Mouse (Mus musculus): ENCODE measurements at regions not wholly inside any gene's neighbourhood (a gene's known extent, or its start where the extent isn't known, plus 50 kb on each side); places are given as distances from the start of the nearest gene placed in this dataset.
A peak's percentile ranks its signal among the peaks of the same experiment; 100 is the strongest.

DNA sequence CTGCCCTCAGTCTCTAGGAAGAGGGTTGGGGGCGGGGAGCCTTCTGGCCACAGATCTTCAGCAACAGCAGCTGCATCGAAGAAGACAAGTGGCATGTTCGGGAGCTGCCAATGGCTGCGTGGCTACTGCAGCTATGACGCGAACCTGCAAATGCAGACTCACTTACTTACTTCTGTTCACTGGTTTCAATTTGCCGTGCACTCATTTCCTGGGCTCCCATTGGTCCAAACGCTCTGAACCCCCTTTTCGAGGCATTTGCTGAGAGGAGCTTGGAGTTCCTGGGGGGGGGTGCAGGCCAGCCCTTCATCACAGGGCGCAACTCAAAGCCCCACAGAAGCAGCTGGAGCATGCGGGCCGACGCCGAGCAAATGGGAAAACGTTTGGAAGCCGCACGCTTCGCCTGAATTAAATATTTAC is 362.4 kb downstream of the H2al1j start:
- Histone ChIP-seq H3K4me2 (ENCODE audit: low read depth) (no peak overlapping the region), H3K4me1 (replicated peaks; ENCODE audit: control insufficient read depth in 2 of 2, insufficient read depth in 2 of 2, low read length in 1 of 2) (peaks cover 0 to 6% of the 10 kb centered on the region in 2 experiments; a peak in 2 of 4 replicates), H3K27ac (no peak overlapping the region), H3K9ac (replicated peaks) (no peak overlapping the region), H3K36me3 (replicated peaks; ENCODE audit: control insufficient read depth, insufficient read depth, low read depth) (no peaks in the 10 kb centered on the region), H3K9me3 (ENCODE audit: control insufficient read depth, low read length) (no peaks in the 10 kb centered on the region), H3K4me3 (ENCODE audit: insufficient read depth in 1 of 2, low read depth in 2 of 2, low read length in 2 of 2) (no peak overlapping the region), H3K27me3 (ENCODE audit: control insufficient read depth, insufficient read depth, low read length) (no peaks in the 10 kb centered on the region)
- no peak for ATAC-seq (ENCODE audit: insufficient read depth)
- 55% methylated on average over 18 of the region's 18 CpGs for WGBS (ENCODE audit: insufficient replicate concordance)
- no peak for DNase-seq (ENCODE audit: low read depth in 3 of 3, low spot score in 3 of 3)
- TF ChIP-seq CTCF (IDR thresholded peaks at IDR 0.05; ENCODE audit: low read depth) (no peak), EP300 (IDR thresholded peaks at IDR 0.05; ENCODE audit: low read depth) (no peak)

DNA sequence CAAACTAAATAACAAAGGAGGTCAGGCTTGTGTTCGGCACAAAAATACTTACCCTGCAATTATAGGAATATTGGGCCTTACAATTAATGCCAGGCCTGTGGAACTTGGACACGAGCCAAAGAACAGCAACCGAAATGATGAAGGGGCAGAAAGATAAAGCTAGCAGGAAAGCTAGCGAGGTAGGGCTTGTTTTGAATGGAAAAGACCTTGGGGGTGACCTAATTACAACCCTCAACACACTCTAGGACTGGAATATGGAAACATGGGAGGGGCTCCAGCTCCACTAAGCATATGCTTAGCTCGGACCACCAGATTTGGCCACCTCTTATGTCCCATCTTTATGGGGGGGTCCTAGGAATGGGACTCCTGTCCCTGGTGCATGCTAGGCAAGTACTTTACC is 362.8 kb downstream of the H2al1j start:
- Histone ChIP-seq H3K9ac (replicated peaks) (no peak overlapping the region), H3K27me3 (ENCODE audit: control insufficient read depth, insufficient read depth, low read length) (no peaks in the 10 kb centered on the region), H3K4me1 (replicated peaks; ENCODE audit: control insufficient read depth in 2 of 2, insufficient read depth in 2 of 2, low read length in 1 of 2) (peaks cover 0 to 8% of the 10 kb centered on the region in 2 experiments; a peak in 2 of 4 replicates), H3K9me3 (ENCODE audit: control insufficient read depth, low read length) (no peaks in the 10 kb centered on the region), H3K36me3 (replicated peaks; ENCODE audit: control insufficient read depth, insufficient read depth, low read depth) (no peaks in the 10 kb centered on the region), H3K4me2 (ENCODE audit: low read depth) (no peak overlapping the region), H3K27ac (no peak overlapping the region), H3K4me3 (ENCODE audit: insufficient read depth in 1 of 2, low read depth in 2 of 2, low read length in 2 of 2) (no peak overlapping the region)
- 40% methylated on average over 5 of the region's 5 CpGs for WGBS (ENCODE audit: insufficient replicate concordance)
- no peak for TF ChIP-seq CTCF (IDR thresholded peaks at IDR 0.05; ENCODE audit: low read depth)
- TF ChIP-seq EP300 (IDR thresholded peaks at IDR 0.05; ENCODE audit: low read depth), result no peak
- ATAC-seq (ENCODE audit: insufficient read depth), result no peak
- DNase-seq (ENCODE audit: low read depth in 3 of 3, low spot score in 3 of 3), result no peak

DNA sequence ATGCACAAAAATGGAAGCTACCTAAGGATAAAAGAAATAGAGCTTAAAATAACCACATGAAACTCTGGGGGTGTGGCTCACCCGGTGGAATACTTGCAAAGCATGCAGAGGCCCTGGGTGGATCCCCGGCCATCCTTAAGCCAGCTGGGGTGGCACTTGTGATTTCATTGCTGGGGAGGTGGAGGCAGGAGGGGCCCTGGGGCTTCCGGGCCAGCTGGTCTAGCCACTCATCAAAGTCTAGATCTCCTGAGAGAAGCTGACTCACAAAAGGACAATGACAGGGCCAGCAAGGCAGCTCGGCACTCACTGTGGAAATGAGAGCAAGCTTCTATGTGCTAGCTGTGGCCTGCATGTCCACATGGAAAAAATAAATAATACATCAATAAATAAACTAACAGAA is 363.4 kb downstream of the H2al1j start:
- no peak overlapping the region for H3K4me2 ChIP-seq (ENCODE audit: low read depth)
- WGBS (ENCODE audit: insufficient replicate concordance), result 35% methylated on average over 4 of the region's 4 CpGs
- no peaks in the 10 kb centered on the region for H3K9me3 ChIP-seq (ENCODE audit: control insufficient read depth, low read length)
- no peak overlapping the region for H3K4me3 ChIP-seq (ENCODE audit: insufficient read depth in 1 of 2, low read depth in 2 of 2, low read length in 2 of 2)
- no peak overlapping the region for H3K27ac ChIP-seq
- H3K36me3 ChIP-seq (replicated peaks; ENCODE audit: control insufficient read depth, insufficient read depth, low read depth), result no peaks in the 10 kb centered on the region
- no peak for ATAC-seq (ENCODE audit: insufficient read depth)
- DNase-seq (ENCODE audit: low read depth in 3 of 3, low spot score in 3 of 3), result no peak
- TF ChIP-seq CTCF (IDR thresholded peaks at IDR 0.05; ENCODE audit: low read depth) (no peak), EP300 (IDR thresholded peaks at IDR 0.05; ENCODE audit: low read depth) (no peak)
- peaks cover 0 to 13% of the 10 kb centered on the region in 2 experiments; a peak in 2 of 4 replicates for H3K4me1 ChIP-seq (replicated peaks; ENCODE audit: control insufficient read depth in 2 of 2, insufficient read depth in 2 of 2, low read length in 1 of 2)
- H3K27me3 ChIP-seq (ENCODE audit: control insufficient read depth, insufficient read depth, low read length), result no peaks in the 10 kb centered on the region
- no peak overlapping the region for H3K9ac ChIP-seq (replicated peaks)

GRCm38 (mm10) chrX:11696565-11696964 is 368.9 kb downstream of the H2al1j start:
- WGBS (ENCODE audit: insufficient replicate concordance), result 24% methylated on average over 4 of the region's 4 CpGs
- no peak overlapping the region for H3K27ac ChIP-seq
- no peak overlapping the region for H3K4me2 ChIP-seq (ENCODE audit: low read depth)
- H3K9ac ChIP-seq (replicated peaks), result no peak overlapping the region
- H3K4me1 ChIP-seq (replicated peaks; ENCODE audit: control insufficient read depth in 2 of 2, insufficient read depth in 2 of 2, low read length in 1 of 2), result peaks cover 0 to 24% of the 10 kb centered on the region in 2 experiments; a peak in 2 of 4 replicates
- H3K36me3 ChIP-seq (replicated peaks; ENCODE audit: control insufficient read depth, insufficient read depth, low read depth), result no peaks in the 10 kb centered on the region
- no peaks in the 10 kb centered on the region for H3K9me3 ChIP-seq (ENCODE audit: control insufficient read depth, low read length)
- peak; percentile 65; the same call in 1 of the 2 replicates for ATAC-seq (ENCODE audit: insufficient read depth)
- no peaks in the 10 kb centered on the region for H3K27me3 ChIP-seq (ENCODE audit: control insufficient read depth, insufficient read depth, low read length)
- no peak overlapping the region for H3K4me3 ChIP-seq (ENCODE audit: insufficient read depth in 1 of 2, low read depth in 2 of 2, low read length in 2 of 2)
- TF ChIP-seq CTCF (IDR thresholded peaks at IDR 0.05; ENCODE audit: low read depth) (no peak), EP300 (IDR thresholded peaks at IDR 0.05; ENCODE audit: low read depth) (no peak)
- no peak for DNase-seq (ENCODE audit: low read depth in 3 of 3, low spot score in 3 of 3)

GRCm38 (mm10) chrX:11701095-11701494 is 373.5 kb downstream of the H2al1j start:
- H3K36me3 ChIP-seq (replicated peaks; ENCODE audit: control insufficient read depth, insufficient read depth, low read depth), result no peaks in the 10 kb centered on the region
- no peak for ATAC-seq (ENCODE audit: insufficient read depth)
- TF ChIP-seq CTCF (IDR thresholded peaks at IDR 0.05; ENCODE audit: low read depth) (no peak), EP300 (IDR thresholded peaks at IDR 0.05; ENCODE audit: low read depth) (no peak)
- no peaks in the 10 kb centered on the region for H3K27me3 ChIP-seq (ENCODE audit: control insufficient read depth, insufficient read depth, low read length)
- H3K4me3 ChIP-seq (ENCODE audit: insufficient read depth in 1 of 2, low read depth in 2 of 2, low read length in 2 of 2), result no peak overlapping the region
- no peaks in the 10 kb centered on the region for H3K9me3 ChIP-seq (ENCODE audit: control insufficient read depth, low read length)
- peaks cover 0 to 10% of the 10 kb centered on the region in 2 experiments; a peak in 2 of 4 replicates for H3K4me1 ChIP-seq (replicated peaks; ENCODE audit: control insufficient read depth in 2 of 2, insufficient read depth in 2 of 2, low read length in 1 of 2)
- no peak overlapping the region for H3K4me2 ChIP-seq (ENCODE audit: low read depth)
- no peak for DNase-seq (ENCODE audit: low read depth in 3 of 3, low spot score in 3 of 3)
- H3K9ac ChIP-seq (replicated peaks), result no peak overlapping the region
- no peak overlapping the region for H3K27ac ChIP-seq
- 56% methylated on average over 2 of the region's 2 CpGs for WGBS (ENCODE audit: insufficient replicate concordance)

All from liver, embryonic 14.5 days (tissue).